ENCODE assay signal across 18 mouse cellular contexts in the genomic region with DNA sequence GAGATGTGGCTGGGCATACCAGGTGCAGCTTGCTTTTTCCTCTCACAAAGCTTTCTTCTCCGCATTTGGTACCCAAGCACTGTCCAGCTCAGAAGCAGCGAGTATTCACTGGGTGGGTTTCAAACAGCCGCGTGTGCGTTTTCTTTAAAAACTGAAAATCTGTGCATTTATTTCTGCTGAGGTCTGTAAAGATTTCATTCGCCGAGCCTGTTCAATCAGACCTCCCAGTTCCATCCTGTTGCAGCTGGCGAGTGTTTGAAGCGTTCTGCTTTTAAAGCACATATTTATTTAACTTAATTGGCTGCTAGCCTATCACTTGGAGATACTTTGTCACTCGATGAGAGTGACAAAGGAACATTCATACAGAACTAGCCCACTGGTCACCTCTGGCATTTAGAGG.
"Had no signal": no experiment of that assay in that cellular context is flagged by ENCODE, and none has a peak within 500 bp of the region (broad histone marks: within the 10 kb centered on the region; RNA-seq: fewer than 3 reads in every experiment).

No protein-coding gene starts in this region.

- H3K4me2 ChIP-seq: limb, embryonic 12.5 days; liver, embryonic 13.5 days; midbrain, embryonic 12.5 days; neural tube, embryonic 13.5 days had no signal

- H3K9ac ChIP-seq: limb, embryonic 12.5 days; liver, embryonic 13.5 days; liver, postnatal 0 days; midbrain, embryonic 12.5 days; neural tube, embryonic 13.5 days had no signal

- H3K36me3 ChIP-seq: limb, embryonic 12.5 days; liver, embryonic 13.5 days; midbrain, embryonic 12.5 days; neural tube, embryonic 13.5 days had no signal

- H3K27ac ChIP-seq: kidney, postnatal 0 days; limb, embryonic 12.5 days; liver, embryonic 13.5 days; neural tube, embryonic 13.5 days had no signal

- H3K9me3 ChIP-seq: limb, embryonic 12.5 days; liver, embryonic 13.5 days; megakaryocyte, embryonic 14.5 days; midbrain, embryonic 12.5 days; neural tube, embryonic 13.5 days had no signal

- ATAC-seq: liver, postnatal 0 days had no signal

- DNase-seq: kidney, adult 9 months; kidney, postnatal 36 days; layer of hippocampus, adult 9-11 months; layer of hippocampus, postnatal 36 days; liver; liver, embryonic 13.5 days; liver, postnatal 0 days; lung, postnatal 36 days; retina, postnatal 1 day; right cerebral cortex, postnatal 4 days; spleen, adult 18-20 months; thymus, adult 18-20 months; thymus, postnatal 14 days had no signal

- H3K27me3 ChIP-seq: limb, embryonic 12.5 days; liver, embryonic 13.5 days; midbrain, embryonic 12.5 days; neural tube, embryonic 13.5 days had no signal

- H3K4me3 ChIP-seq: limb, embryonic 12.5 days; liver, embryonic 13.5 days; megakaryocyte, embryonic 14.5 days; midbrain, embryonic 12.5 days; neural tube, embryonic 13.5 days had no signal
